In the genomic region with DNA sequence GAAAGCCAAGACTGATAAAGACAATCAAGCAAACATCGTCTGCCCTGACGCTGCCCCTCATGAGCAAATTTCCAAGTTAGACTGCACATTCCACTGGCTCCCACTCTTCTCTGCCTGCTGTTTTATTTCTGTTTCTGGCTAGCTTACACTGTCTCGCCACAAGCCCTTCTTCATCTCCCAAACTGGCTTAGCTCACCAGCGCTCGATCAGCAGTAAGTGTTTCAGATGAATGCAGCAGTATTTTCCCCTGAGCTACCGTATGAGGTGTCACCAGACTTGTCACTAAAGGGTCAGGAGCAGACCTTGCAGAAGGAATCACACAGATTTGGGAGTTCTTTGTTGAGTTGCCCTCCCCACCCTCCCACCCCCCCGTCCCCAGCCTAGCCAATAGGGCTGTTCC, we compare ENCODE assay signal across 24 mouse cellular contexts.
DNase-seq lines count a peak whose midpoint lies in the region; ATAC-seq and TF ChIP-seq lines count a peak whose summit lies in the region.
"Had no signal": no experiment of that assay in that cellular context is flagged by ENCODE, and none has a peak within 500 bp of the region (broad histone marks: within the 10 kb centered on the region; RNA-seq: fewer than 3 reads in every experiment).

No protein-coding gene starts in this region.

- H3K4me3 ChIP-seq in heart, embryonic 13.5 days, result no peak overlapping the region
- no peak overlapping the region for H3K4me3 ChIP-seq in lung, embryonic 15.5 days
- no peak overlapping the region for H3K4me3 ChIP-seq in lung, adult 2 months (replicated peaks; ENCODE audit: extremely low read depth, low read depth, low read length)
- H3K4me3 ChIP-seq: gastrocnemius, adult 2 months; heart, embryonic 15.5 days; hindbrain, embryonic 12.5 days; hindbrain, embryonic 15.5 days had no signal

- no peaks in the 10 kb centered on the region for H3K36me3 ChIP-seq in heart, embryonic 13.5 days
- H3K36me3 ChIP-seq in lung, embryonic 15.5 days, result no peaks in the 10 kb centered on the region
- H3K36me3 ChIP-seq: heart, embryonic 15.5 days; hindbrain, embryonic 12.5 days; hindbrain, embryonic 15.5 days had no signal

- no peak for TF ChIP-seq POLR2A in lung, adult 2 months (IDR thresholded peaks at IDR 0.05; ENCODE audit: borderline replicate concordance, extremely low read depth, low read depth, low read length)

- H3K9me3 ChIP-seq in heart, embryonic 13.5 days, result no peaks in the 10 kb centered on the region
- no peaks in the 10 kb centered on the region for H3K9me3 ChIP-seq in lung, embryonic 15.5 days
- H3K9me3 ChIP-seq: heart, embryonic 15.5 days; hindbrain, embryonic 12.5 days; hindbrain, embryonic 15.5 days had no signal

- no peak overlapping the region for H3K27ac ChIP-seq in heart, embryonic 13.5 days (replicated peaks)
- H3K27ac ChIP-seq in lung, embryonic 15.5 days, result no peak overlapping the region
- H3K27ac ChIP-seq: gastrocnemius, adult 2 months; heart, embryonic 15.5 days; hindbrain, embryonic 12.5 days; hindbrain, embryonic 15.5 days had no signal

- no peak overlapping the region for H3K9ac ChIP-seq in heart, embryonic 13.5 days
- no peak overlapping the region for H3K9ac ChIP-seq in lung, embryonic 15.5 days
- H3K9ac ChIP-seq: forebrain, postnatal 0 days; heart, embryonic 15.5 days; hindbrain, embryonic 12.5 days; hindbrain, embryonic 15.5 days had no signal

- 54% methylated on average over 7 of the region's 7 CpGs for WGBS in heart, embryonic 13.5 days
- 28% methylated on average over 7 of the region's 7 CpGs for WGBS in lung, embryonic 15.5 days
- WGBS in lung, adult 2 months, result 57% methylated on average over 6 of the region's 7 CpGs

- no peaks in the 10 kb centered on the region for H3K27me3 ChIP-seq in heart, embryonic 13.5 days (replicated peaks)
- no peaks in the 10 kb centered on the region for H3K27me3 ChIP-seq in lung, embryonic 15.5 days
- H3K27me3 ChIP-seq: heart, embryonic 15.5 days; hindbrain, embryonic 12.5 days; hindbrain, embryonic 15.5 days had no signal

- ATAC-seq in heart, embryonic 13.5 days (ENCODE audit: extremely low read depth, insufficient number of reproducible peaks, low FRiP score, low TSS enrichment), result no peak
- peak; percentile 57; the same call in 1 of the 2 replicates for ATAC-seq in lung, embryonic 15.5 days (ENCODE audit: borderline replicate concordance, extremely low read depth, low FRiP score, low TSS enrichment)
- ATAC-seq: activated CD4-positive, CD25-positive, alpha-beta regulatory T cell, adult 4 months; forebrain, embryonic 14.5 days; forebrain, postnatal 0 days had no signal

- TF ChIP-seq CTCF in lung, adult 2 months (IDR thresholded peaks at IDR 0.05; ENCODE audit: insufficient read depth, low read length), result no peak

- H3K4me1 ChIP-seq in heart, embryonic 13.5 days, result 0 out of 2 replicates have a peak, but pooled peaks cover 8% of the 10 kb centered on the region
- H3K4me1 ChIP-seq in lung, embryonic 15.5 days, result no peaks in the 10 kb centered on the region
- peaks cover 4% of the 10 kb centered on the region; the same call in 1 of the 2 replicates for H3K4me1 ChIP-seq in lung, adult 2 months (ENCODE audit: control insufficient read depth, insufficient read depth, low read length)
- H3K4me1 ChIP-seq: heart, embryonic 15.5 days; hindbrain, embryonic 12.5 days; hindbrain, embryonic 15.5 days had no signal

- H3K4me2 ChIP-seq in heart, embryonic 13.5 days, result peak overlapping the region; percentile 25
- no peak overlapping the region; the same call in 1 of the 2 replicates for H3K4me2 ChIP-seq in lung, embryonic 15.5 days
- H3K4me2 ChIP-seq: heart, embryonic 11.5 days; heart, embryonic 15.5 days; hindbrain, embryonic 12.5 days; hindbrain, embryonic 15.5 days had no signal

- no peak for DNase-seq in heart, postnatal 14 days
- no peak for DNase-seq in lung, adult 2 months
- DNase-seq in lung, postnatal 10 days, result peak; percentile 36
- DNase-seq in lung, postnatal 14 days, result no peak
- DNase-seq in adrenal gland, postnatal 4 days (ENCODE audit: low spot score in 2 of 2), result no peak
- DNase-seq: adrenal gland, adult 8-10 months; adrenal gland, postnatal 25 days; cerebellum, adult 18-20 months; cerebellum, adult 9-10 months; cerebellum, postnatal 14 days; forebrain, postnatal 0 days; gastrocnemius, adult 2 months; gastrocnemius, postnatal 14 days; heart, adult 11 months; heart, postnatal 10 days; heart, postnatal 4 days had no signal

- intact Hi-C loops in heart, postnatal 14 days (cut with DNase I), result no loop called here
